Mouse (Mus musculus) heart, postnatal 36 days (tissue): ENCODE results near the gene Zmpste24. TPM values are rescaled to one million over a fixed set of nuclear protein-coding genes. Genes with fewer than 3 reads are reported as not detected.

Source experiments
- total RNA-seq, 2 experiments: library from RNA; stranded (reverse); gene quantifications; 2 replicates each; pipeline ENCODE4 v1.2.3; 2021

Gene Zmpste24
- total RNA-seq, 2 experiments from 2014 or later = 21.7 to 24.6 TPM

Other genes with a start within 250 kb of the Zmpste24 start
- under 1 TPM; 0.06 to 0.08 TPM for gene Rims3, start 243.4 kb downstream of the Zmpste24 start, total RNA-seq
- gene Exo5, start 173.2 kb downstream of the Zmpste24 start, total RNA-seq = 1 to 10 TPM; 2.7 to 5.0 TPM
- gene Zfp69, start 146.5 kb downstream of the Zmpste24 start, total RNA-seq = 1 to 10 TPM; 1.4 to 1.5 TPM
- gene Smap2, start 81.0 kb downstream of the Zmpste24 start, total RNA-seq = 10 to 100 TPM; 40.0 to 47.7 TPM
- gene Col9a2, start 58.9 kb downstream of the Zmpste24 start, total RNA-seq = under 1 TPM in 1 of 2 experiments, not detected in 1; 0.50 TPM
- gene Tmco2, start 11.0 kb upstream of the Zmpste24 start, total RNA-seq = not detected
- gene Rlf, start 116.8 kb upstream of the Zmpste24 start, total RNA-seq = 10 to 100 TPM; 10.7 to 11.2 TPM
- gene Gm12888, start 226.7 kb upstream of the Zmpste24 start, total RNA-seq = not detected